Mouse (Mus musculus): ENCODE results near the gene Slc4a10. TPM values are rescaled to one million over a fixed set of nuclear protein-coding genes. Genes with fewer than 3 reads are reported as not detected.

Slc4a10 gene
- polyA plus RNA-seq, 2 experiments: 0.21 to 0.34 TPM

- no peaks in the 10 kb centered on the region for H3K36me3 ChIP-seq (ENCODE audit: control insufficient read depth, insufficient read depth, low read length)
- no peak for ATAC-seq (ENCODE audit: low FRiP score, low read depth)
- no peak for DNase-seq (ENCODE audit: low spot score)
Observed at GRCm38 (mm10) chr2:62210109-62210508, 163.8 kb downstream of the Slc4a10 start.

GRCm38 (mm10) chr2:62211106-62211505 lies 164.8 kb downstream of the Slc4a10 start:
- no peak overlapping the region for H3K27ac ChIP-seq (replicated peaks; ENCODE audit: low read depth, low read length)
- no peak overlapping the region for H3K9ac ChIP-seq (ENCODE audit: low read depth, low read length, severe bottlenecking)
- TF ChIP-seq POLR2A (IDR thresholded peaks at IDR 0.05; ENCODE audit: borderline replicate concordance, extremely low read depth, insufficient read depth, insufficient read length): no peak
- no peaks in the 10 kb centered on the region for H3K36me3 ChIP-seq (ENCODE audit: control insufficient read depth, insufficient read depth, low read length)
- DNase-seq (ENCODE audit: low spot score) (no peak), ATAC-seq (ENCODE audit: low FRiP score, low read depth) (no peak)
- H3K9me3 ChIP-seq (ENCODE audit: control insufficient read depth, low read length): no peaks in the 10 kb centered on the region
- H3K27me3 ChIP-seq (ENCODE audit: control insufficient read depth, insufficient read depth, low read length): no peaks in the 10 kb centered on the region
- H3K4me2 ChIP-seq (replicated peaks; ENCODE audit: low read depth, low read length, severe bottlenecking): no peak overlapping the region
- H3K4me3 ChIP-seq (replicated peaks; ENCODE audit: low read length): no peak overlapping the region
- 88% methylated on average over 5 of the region's 5 CpGs for WGBS
- no peaks in the 10 kb centered on the region for H3K4me1 ChIP-seq (ENCODE audit: control insufficient read depth, insufficient read depth, low read length)

More at GRCm38 (mm10) chr2:62210109-62210508, 163.8 kb downstream of the Slc4a10 start:
- Histone ChIP-seq H3K9me3 (ENCODE audit: control insufficient read depth, low read length) (no peaks in the 10 kb centered on the region), H3K9ac (ENCODE audit: low read depth, low read length, severe bottlenecking) (no peak overlapping the region), H3K4me2 (replicated peaks; ENCODE audit: low read depth, low read length, severe bottlenecking) (no peak overlapping the region), H3K4me3 (replicated peaks; ENCODE audit: low read length) (no peak overlapping the region), H3K27me3 (ENCODE audit: control insufficient read depth, insufficient read depth, low read length) (no peaks in the 10 kb centered on the region), H3K27ac (replicated peaks; ENCODE audit: low read depth, low read length) (no peak overlapping the region), H3K4me1 (ENCODE audit: control insufficient read depth, insufficient read depth, low read length) (no peaks in the 10 kb centered on the region)
- TF ChIP-seq POLR2A (IDR thresholded peaks at IDR 0.05; ENCODE audit: borderline replicate concordance, extremely low read depth, insufficient read depth, insufficient read length): no peak

DNA sequence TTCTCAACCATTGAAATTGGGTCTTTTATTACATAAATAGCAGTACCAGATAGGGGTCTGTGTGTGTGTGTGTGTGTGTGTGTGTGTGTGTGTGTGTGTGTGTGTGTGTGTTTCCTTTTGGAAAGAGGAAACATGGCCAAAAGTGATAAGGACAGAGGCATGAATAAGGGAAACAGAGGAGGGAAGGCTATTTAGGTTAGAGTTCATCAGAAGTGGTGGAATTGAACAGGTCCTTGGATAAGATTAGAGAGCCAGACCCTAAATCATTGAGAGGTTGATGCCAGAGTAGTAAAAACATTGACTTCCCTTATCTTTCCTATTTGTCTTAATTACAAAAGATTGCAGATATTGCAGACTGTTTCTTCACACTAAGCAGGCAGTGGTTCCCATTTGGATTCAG lies 181.3 kb downstream of the Slc4a10 start:
- Histone ChIP-seq H3K9me3 (ENCODE audit: control insufficient read depth, low read length) (no peaks in the 10 kb centered on the region), H3K9ac (ENCODE audit: low read depth, low read length, severe bottlenecking) (no peak overlapping the region), H3K27me3 (ENCODE audit: control insufficient read depth, insufficient read depth, low read length) (no peaks in the 10 kb centered on the region), H3K4me3 (replicated peaks; ENCODE audit: low read length) (no peak overlapping the region), H3K4me2 (replicated peaks; ENCODE audit: low read depth, low read length, severe bottlenecking) (no peak overlapping the region), H3K4me1 (ENCODE audit: control insufficient read depth, insufficient read depth, low read length) (no peaks in the 10 kb centered on the region), H3K36me3 (ENCODE audit: control insufficient read depth, insufficient read depth, low read length) (no peaks in the 10 kb centered on the region), H3K27ac (replicated peaks; ENCODE audit: low read depth, low read length) (no peak overlapping the region)
- ATAC-seq (ENCODE audit: low FRiP score, low read depth) (no peak), DNase-seq (ENCODE audit: low spot score) (no peak)
- TF ChIP-seq POLR2A (IDR thresholded peaks at IDR 0.05; ENCODE audit: borderline replicate concordance, extremely low read depth, insufficient read depth, insufficient read length): no peak

DNA sequence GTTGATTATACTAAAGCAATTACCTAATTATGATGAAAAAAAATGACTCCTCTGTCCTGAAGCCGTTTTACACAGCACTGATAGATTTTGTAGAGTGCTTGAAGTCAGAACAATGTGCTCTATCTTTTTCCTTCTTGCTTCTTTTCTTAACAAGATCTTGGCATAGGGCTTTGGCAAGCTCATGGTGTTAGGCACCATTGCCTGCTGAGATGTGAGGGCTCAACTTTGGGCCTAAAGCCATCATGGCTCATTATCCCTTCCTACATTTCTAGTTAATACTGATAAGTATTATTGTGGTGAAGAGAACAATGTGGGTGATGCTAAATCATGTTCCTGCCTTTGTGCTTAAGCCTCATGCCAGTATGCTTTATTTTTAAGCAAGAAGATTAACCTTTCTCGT lies 185.0 kb downstream of the Slc4a10 start:
- 75% methylated on average over 2 of the region's 2 CpGs for WGBS
- H3K9me3 ChIP-seq (ENCODE audit: control insufficient read depth, low read length): no peaks in the 10 kb centered on the region

DNA sequence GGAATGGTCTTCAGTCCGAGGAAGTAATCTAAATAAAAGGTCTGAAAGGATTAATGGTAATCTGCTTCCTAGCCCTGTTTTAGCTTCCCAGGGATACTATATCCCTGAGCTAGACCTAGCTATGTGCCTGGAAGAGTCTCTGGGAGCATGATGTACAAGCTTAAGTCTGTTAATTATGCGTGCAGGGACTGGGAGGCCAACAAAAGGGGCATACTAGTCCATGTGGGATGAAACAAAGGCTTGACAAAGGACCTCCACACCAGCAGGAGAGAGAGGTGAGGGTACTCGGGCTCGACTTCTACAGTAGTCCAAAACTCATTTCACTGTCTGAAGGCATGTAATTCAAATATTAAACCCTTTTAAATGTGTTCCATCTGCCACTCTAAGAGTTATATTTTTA lies 197.9 kb downstream of the Slc4a10 start:
- Histone ChIP-seq H3K36me3 (ENCODE audit: control insufficient read depth, insufficient read depth, low read length) (no peaks in the 10 kb centered on the region), H3K27me3 (ENCODE audit: control insufficient read depth, insufficient read depth, low read length) (no peaks in the 10 kb centered on the region), H3K9ac (ENCODE audit: low read depth, low read length, severe bottlenecking) (no peak overlapping the region), H3K27ac (replicated peaks; ENCODE audit: low read depth, low read length) (no peak overlapping the region), H3K4me1 (ENCODE audit: control insufficient read depth, insufficient read depth, low read length) (no peaks in the 10 kb centered on the region), H3K4me2 (replicated peaks; ENCODE audit: low read depth, low read length, severe bottlenecking) (no peak overlapping the region), H3K4me3 (replicated peaks; ENCODE audit: low read length) (no peak overlapping the region), H3K9me3 (ENCODE audit: control insufficient read depth, low read length) (no peaks in the 10 kb centered on the region)
- ATAC-seq (ENCODE audit: low FRiP score, low read depth): no peak
- DNase-seq (ENCODE audit: low spot score): no peak
- no peak for TF ChIP-seq POLR2A (IDR thresholded peaks at IDR 0.05; ENCODE audit: borderline replicate concordance, extremely low read depth, insufficient read depth, insufficient read length)
- WGBS: 42% methylated on average over 4 of the region's 4 CpGs

More for the DNA sequence above, 185.0 kb downstream of the Slc4a10 start:
- no peaks in the 10 kb centered on the region for H3K36me3 ChIP-seq (ENCODE audit: control insufficient read depth, insufficient read depth, low read length)
- DNase-seq (ENCODE audit: low spot score) (no peak), ATAC-seq (ENCODE audit: low FRiP score, low read depth) (no peak)
- no peak overlapping the region for H3K27ac ChIP-seq (replicated peaks; ENCODE audit: low read depth, low read length)
- H3K27me3 ChIP-seq (ENCODE audit: control insufficient read depth, insufficient read depth, low read length): no peaks in the 10 kb centered on the region
- no peak for TF ChIP-seq POLR2A (IDR thresholded peaks at IDR 0.05; ENCODE audit: borderline replicate concordance, extremely low read depth, insufficient read depth, insufficient read length)
- H3K9ac ChIP-seq (ENCODE audit: low read depth, low read length, severe bottlenecking): no peak overlapping the region
- no peak overlapping the region for H3K4me3 ChIP-seq (replicated peaks; ENCODE audit: low read length)
- no peak overlapping the region for H3K4me2 ChIP-seq (replicated peaks; ENCODE audit: low read depth, low read length, severe bottlenecking)
- no peaks in the 10 kb centered on the region for H3K4me1 ChIP-seq (ENCODE audit: control insufficient read depth, insufficient read depth, low read length)

DNA sequence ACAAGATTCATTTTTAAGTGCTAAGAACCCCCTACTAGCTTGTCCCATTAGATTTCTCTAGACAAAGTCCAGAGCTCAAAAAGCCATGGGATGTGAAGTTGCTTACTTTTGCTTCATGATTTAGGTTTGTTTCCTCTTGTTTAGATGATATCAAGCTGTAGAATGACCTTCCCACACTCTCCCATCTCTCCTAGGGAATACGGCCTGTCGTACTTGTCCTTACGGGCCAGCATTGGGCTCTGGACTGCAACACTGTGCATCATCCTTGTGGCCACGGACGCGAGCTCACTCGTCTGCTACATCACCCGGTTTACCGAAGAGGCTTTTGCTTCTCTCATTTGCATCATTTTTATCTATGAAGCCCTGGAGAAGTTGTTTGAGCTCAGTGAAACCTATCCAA lies 222.2 kb downstream of the Slc4a10 start:
- 93% methylated on average over 9 of the region's 9 CpGs for WGBS
- H3K36me3 ChIP-seq (ENCODE audit: control insufficient read depth, insufficient read depth, low read length): no peaks in the 10 kb centered on the region
- H3K27ac ChIP-seq (replicated peaks; ENCODE audit: low read depth, low read length): no peak overlapping the region
- no peak overlapping the region for H3K9ac ChIP-seq (ENCODE audit: low read depth, low read length, severe bottlenecking)
- no peak overlapping the region for H3K4me2 ChIP-seq (replicated peaks; ENCODE audit: low read depth, low read length, severe bottlenecking)
- no peaks in the 10 kb centered on the region for H3K27me3 ChIP-seq (ENCODE audit: control insufficient read depth, insufficient read depth, low read length)
- H3K9me3 ChIP-seq (ENCODE audit: control insufficient read depth, low read length): no peaks in the 10 kb centered on the region
- TF ChIP-seq POLR2A (IDR thresholded peaks at IDR 0.05; ENCODE audit: borderline replicate concordance, extremely low read depth, insufficient read depth, insufficient read length): no peak
- H3K4me1 ChIP-seq (ENCODE audit: control insufficient read depth, insufficient read depth, low read length): no peaks in the 10 kb centered on the region
- ATAC-seq (ENCODE audit: low FRiP score, low read depth) (no peak), DNase-seq (ENCODE audit: low spot score) (no peak)
- H3K4me3 ChIP-seq (replicated peaks; ENCODE audit: low read length): no peak overlapping the region
